Mouse (Mus musculus): ENCODE measurements around the gene Fam76a. TPM values are rescaled to one million over a fixed set of nuclear protein-coding genes. Genes with fewer than 3 reads are reported as not detected.
A peak's percentile ranks its signal among the peaks of the same experiment; 100 is the strongest.

Fam76a gene
- polyA plus RNA-seq, 1 experiment from 2014 or later, result 25.8 TPM

- no peaks in the 10 kb centered on the region for H3K27me3 ChIP-seq (replicated peaks)
- peak overlapping the region; percentile 7 for H3K27ac ChIP-seq
- WGBS (ENCODE audit: insufficient replicate concordance), result 40% methylated on average over 10 of the region's 10 CpGs
- ATAC-seq, result no peak
- no peak overlapping the region for H3K4me3 ChIP-seq
- no peaks in the 10 kb centered on the region for H3K9me3 ChIP-seq (replicated peaks)
- H3K9ac ChIP-seq, result no peak overlapping the region
- H3K4me2 ChIP-seq, result no peak overlapping the region
- no peaks in the 10 kb centered on the region for H3K36me3 ChIP-seq
- H3K4me1 ChIP-seq, result peaks cover 32% of the 10 kb centered on the region
These were observed 36.7 kb upstream of the Fam76a start for GRCm38 (mm10) chr4:132958741-132959678.

DNA sequence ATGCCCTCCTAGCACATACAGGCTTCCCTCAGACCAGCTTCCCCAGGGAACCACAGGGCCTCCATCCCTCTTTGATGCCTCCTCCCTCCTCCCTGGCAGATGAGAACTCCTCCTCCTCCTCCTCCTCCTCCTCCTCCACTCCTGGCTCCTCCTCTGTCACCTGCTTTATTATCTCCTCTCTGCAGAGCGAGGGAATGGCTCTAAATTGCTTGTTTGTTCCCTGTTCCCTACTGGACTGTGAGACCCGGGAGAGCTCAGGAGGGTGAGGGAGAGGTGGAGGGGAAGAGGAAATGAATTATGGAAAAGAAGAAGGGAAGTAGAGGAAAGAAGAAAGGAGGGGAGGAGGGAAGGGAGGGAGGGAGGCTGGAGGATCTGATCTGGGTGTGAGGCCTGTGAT, 33.0 kb upstream of the Fam76a start:
- Histone ChIP-seq H3K9me3 (replicated peaks) (no peaks in the 10 kb centered on the region), H3K36me3 (no peaks in the 10 kb centered on the region), H3K4me2 (no peak overlapping the region), H3K4me1 (peaks cover 24% of the 10 kb centered on the region), H3K27me3 (replicated peaks) (peaks cover 11% of the 10 kb centered on the region; the same call in 1 of the 2 replicates), H3K4me3 (no peak overlapping the region), H3K27ac (no peak overlapping the region), H3K9ac (no peak overlapping the region)
- WGBS (ENCODE audit: insufficient replicate concordance), result 23% methylated on average over 2 of the region's 2 CpGs
- no peak for ATAC-seq

GRCm38 (mm10) chr4:132954530-132955394, 32.4 kb upstream of the Fam76a start:
- Histone ChIP-seq H3K9ac (no peak overlapping the region), H3K27me3 (replicated peaks) (peaks cover 11% of the 10 kb centered on the region; the same call in 1 of the 2 replicates), H3K4me1 (peaks cover 24% of the 10 kb centered on the region), H3K4me3 (no peak overlapping the region), H3K4me2 (no peak overlapping the region), H3K36me3 (no peaks in the 10 kb centered on the region), H3K27ac (no peak overlapping the region), H3K9me3 (replicated peaks) (no peaks in the 10 kb centered on the region)
- 69% methylated on average over 7 of the region's 7 CpGs for WGBS (ENCODE audit: insufficient replicate concordance)
- peak; percentile 13; the same call in 1 of the 2 replicates for ATAC-seq

GRCm38 (mm10) chr4:132950999-132951398, 28.6 kb upstream of the Fam76a start:
- H3K27ac ChIP-seq, result no peak overlapping the region

DNA sequence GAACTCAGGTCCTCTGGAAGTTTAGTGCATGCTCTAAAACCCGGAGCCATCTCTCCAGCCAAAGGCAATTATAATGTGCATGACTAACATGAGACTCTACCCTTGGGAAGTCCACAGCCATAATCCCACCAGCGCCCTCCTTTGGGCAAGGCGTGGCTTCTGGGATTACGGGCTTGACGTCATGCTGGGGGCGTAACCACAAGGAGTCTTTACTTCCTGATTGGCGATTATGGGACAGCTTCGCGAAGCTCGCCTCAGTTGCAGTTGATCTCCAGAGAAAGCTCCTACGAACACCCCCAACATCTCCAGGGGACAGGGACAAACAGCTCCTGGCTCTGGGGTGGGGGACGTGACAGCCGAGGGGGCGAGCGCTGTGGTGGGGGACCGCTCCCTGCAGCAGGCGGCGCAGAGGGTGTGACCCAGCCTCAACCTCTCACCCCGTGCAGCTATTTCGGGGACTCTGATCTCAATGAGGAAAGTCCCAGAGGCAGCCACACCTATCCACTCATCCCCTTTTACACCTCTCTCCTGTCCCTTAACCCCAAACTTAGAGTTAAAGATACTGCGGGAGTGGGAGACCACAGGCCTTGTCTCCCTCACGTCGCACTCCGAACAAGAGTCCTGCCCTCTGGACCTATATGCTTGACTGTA, 27.6 kb upstream of the Fam76a start:
- H3K4me3 ChIP-seq, result peak overlapping the region; percentile 18
- H3K9ac ChIP-seq, result no peak overlapping the region
- H3K27me3 ChIP-seq (replicated peaks), result peaks cover 11% of the 10 kb centered on the region; the same call in 1 of the 2 replicates
- no peak overlapping the region for H3K27ac ChIP-seq
- 34% methylated on average over 24 of the region's 24 CpGs for WGBS (ENCODE audit: insufficient replicate concordance)
- no peak for ATAC-seq
- H3K4me2 ChIP-seq, result peak overlapping the region; percentile 54
- no peaks in the 10 kb centered on the region for H3K9me3 ChIP-seq (replicated peaks)
- no peaks in the 10 kb centered on the region for H3K36me3 ChIP-seq
- peaks cover 37% of the 10 kb centered on the region for H3K4me1 ChIP-seq

More at GRCm38 (mm10) chr4:132950999-132951398, 28.6 kb upstream of the Fam76a start:
- Histone ChIP-seq H3K9me3 (replicated peaks) (no peaks in the 10 kb centered on the region), H3K9ac (no peak overlapping the region), H3K36me3 (no peaks in the 10 kb centered on the region), H3K27me3 (replicated peaks) (peaks cover 11% of the 10 kb centered on the region; the same call in 1 of the 2 replicates), H3K4me2 (no peak overlapping the region), H3K4me1 (peaks cover 29% of the 10 kb centered on the region), H3K4me3 (no peak overlapping the region)
- 26% methylated on average over 2 of the region's 2 CpGs for WGBS (ENCODE audit: insufficient replicate concordance)
- ATAC-seq, result no peak

DNA sequence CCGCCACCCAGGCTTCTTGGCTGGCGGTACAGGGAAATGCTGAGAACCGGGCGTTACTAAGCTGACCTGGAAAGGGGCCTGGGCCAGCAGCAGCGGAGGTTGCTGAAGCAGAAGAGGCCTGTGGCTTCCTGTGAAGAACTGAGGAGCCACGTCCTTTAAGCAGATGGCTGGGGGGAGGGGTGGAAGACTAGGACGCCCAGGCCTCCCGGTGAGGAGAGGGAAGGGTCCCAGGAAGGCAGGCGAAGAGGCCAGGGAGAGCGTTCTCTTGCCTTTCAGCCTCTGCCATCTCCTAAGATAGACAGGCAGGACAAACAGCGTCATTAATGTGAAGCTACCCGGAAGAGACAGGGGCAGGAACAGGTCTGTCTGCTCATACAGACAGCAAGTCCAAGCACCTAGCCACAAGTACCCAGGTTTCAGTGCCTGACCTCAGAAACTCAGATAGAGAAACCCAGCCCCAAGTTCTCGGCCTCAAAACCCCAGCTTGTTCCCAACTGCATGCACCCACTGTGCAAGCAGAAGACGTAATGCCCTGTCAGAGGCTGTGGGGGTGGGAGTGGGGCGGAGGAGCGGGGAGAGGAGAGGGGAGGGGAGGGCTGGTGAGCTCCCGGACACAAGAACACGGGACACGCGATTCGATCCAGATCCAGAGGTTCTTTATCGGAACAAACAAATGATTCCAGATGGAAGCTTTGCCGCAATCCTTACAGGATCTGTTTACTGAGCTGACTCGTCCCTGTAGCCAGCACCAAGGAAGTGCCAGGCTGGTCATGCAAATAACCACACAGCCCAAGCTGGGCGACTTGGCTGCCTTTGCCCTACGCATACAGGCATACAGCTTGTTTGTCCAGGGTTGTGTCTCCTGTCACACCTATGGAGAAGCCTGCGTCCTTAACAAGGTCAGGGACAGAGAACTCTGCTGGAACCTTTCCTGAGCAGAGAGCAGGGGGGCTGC, 24.0 kb upstream of the Fam76a start:
- 19% methylated on average over 27 of the region's 27 CpGs for WGBS (ENCODE audit: insufficient replicate concordance)
- ATAC-seq, result no peak
- Histone ChIP-seq H3K4me2 (peak overlapping the region; percentile 55), H3K4me1 (peaks cover 42% of the 10 kb centered on the region), H3K27me3 (replicated peaks) (peaks cover 12% of the 10 kb centered on the region), H3K9me3 (replicated peaks) (no peaks in the 10 kb centered on the region), H3K4me3 (peak overlapping the region; percentile 18), H3K36me3 (no peaks in the 10 kb centered on the region), H3K9ac (peak overlapping the region; percentile 3; the same call in 1 of the 2 replicates), H3K27ac (peak overlapping the region; percentile 60)

DNA sequence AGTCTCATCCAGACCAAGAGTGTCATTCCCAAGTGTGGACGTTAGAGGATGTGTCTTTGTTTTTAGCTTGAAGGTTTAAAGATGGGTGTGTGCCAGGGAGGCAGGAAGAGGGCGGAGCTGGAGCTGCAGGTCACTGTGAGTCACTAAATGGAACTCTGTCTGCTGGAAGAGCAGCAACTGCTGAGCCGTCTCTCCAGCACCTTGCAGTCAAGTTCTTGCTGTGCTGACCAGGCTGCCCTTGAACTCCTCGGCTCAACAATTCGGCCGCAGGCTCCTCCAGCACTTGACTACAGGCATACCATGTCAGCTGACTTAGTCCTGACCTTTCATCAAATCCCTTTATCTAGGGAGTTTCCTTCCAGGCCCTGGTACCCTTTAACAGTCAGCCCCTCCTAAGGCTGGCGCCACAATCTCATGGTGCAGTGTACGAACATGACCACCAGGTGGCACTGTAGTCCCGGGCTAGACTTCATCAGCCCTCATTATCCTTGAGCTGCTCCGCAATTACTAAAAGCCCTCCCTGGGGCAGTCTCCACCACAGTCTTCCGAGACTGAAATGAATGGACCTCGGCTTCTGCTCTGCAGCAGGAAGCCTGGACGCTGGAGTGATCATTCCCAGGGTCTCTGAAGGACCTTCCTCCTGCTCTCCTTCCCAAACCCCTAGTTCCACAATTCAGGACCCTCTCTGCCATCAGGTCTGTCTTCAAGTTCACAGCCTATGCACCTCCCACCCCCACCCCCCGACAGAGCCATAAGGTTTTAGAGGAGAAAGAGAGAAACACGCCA, 23.1 kb upstream of the Fam76a start:
- peak; percentile 65 for ATAC-seq
- Histone ChIP-seq H3K27me3 (replicated peaks) (peaks cover 14% of the 10 kb centered on the region), H3K36me3 (no peaks in the 10 kb centered on the region), H3K4me1 (peaks cover 40% of the 10 kb centered on the region), H3K4me3 (peak overlapping the region; percentile 18), H3K4me2 (peak overlapping the region; percentile 55), H3K27ac (peak overlapping the region; percentile 60), H3K9me3 (replicated peaks) (no peaks in the 10 kb centered on the region), H3K9ac (peak overlapping the region; percentile 3; the same call in 1 of the 2 replicates)
- WGBS (ENCODE audit: insufficient replicate concordance), result 4% methylated on average over 15 of the region's 15 CpGs

DNA sequence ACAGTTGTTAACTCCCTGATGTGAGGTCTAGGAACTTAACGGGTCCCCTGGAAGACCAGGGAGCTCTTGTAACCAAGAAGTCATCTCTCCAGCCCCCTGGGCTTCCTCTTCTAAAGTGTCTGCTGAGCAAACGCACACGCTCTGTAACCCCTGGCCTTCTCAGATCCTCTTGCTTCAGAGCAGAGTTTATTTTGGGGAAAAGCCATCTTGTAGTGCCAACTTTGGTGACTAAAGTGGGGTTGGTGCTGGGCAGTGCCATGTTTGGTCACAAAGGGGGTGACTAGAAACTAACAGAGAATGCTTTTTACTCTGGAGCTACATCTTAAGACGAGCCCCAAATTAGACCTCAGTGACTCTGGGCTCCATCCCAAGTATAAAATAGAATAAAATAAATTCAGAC, 22.4 kb upstream of the Fam76a start:
- H3K9me3 ChIP-seq (replicated peaks), result no peaks in the 10 kb centered on the region
- 69% methylated on average over 4 of the region's 4 CpGs for WGBS (ENCODE audit: insufficient replicate concordance)
- 0 out of 2 replicates have a peak overlapping the region, but pooled peaks have one; percentile 60 for H3K27ac ChIP-seq
- no peak for ATAC-seq
- H3K36me3 ChIP-seq, result no peaks in the 10 kb centered on the region
- H3K4me3 ChIP-seq, result no peak overlapping the region
- H3K27me3 ChIP-seq (replicated peaks), result peaks cover 20% of the 10 kb centered on the region
- peaks cover 33% of the 10 kb centered on the region for H3K4me1 ChIP-seq
- H3K9ac ChIP-seq, result no peak overlapping the region
- no peak overlapping the region for H3K4me2 ChIP-seq

DNA sequence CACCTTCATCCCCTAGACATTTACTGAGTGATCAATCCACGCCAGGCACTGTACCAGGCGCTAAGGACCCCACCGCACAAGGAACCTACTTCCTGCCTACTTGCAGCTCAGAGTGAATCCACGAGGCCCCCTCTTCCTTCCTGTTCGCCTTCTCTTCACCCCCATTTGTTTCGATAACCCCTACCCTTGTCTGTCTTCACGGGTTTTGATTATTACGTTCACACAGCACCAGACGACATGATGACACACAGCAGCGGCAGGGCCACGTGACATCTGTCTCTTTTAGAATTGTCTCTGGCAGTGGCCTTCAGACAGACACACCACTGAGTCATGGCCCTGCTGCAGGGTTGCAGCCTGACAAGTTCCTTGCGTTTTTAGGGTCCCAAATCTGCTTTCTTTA, 21.7 kb upstream of the Fam76a start:
- H3K27me3 ChIP-seq (replicated peaks), result peaks cover 23% of the 10 kb centered on the region
- no peaks in the 10 kb centered on the region for H3K36me3 ChIP-seq
- 30% methylated on average over 12 of the region's 12 CpGs for WGBS (ENCODE audit: insufficient replicate concordance)
- H3K4me1 ChIP-seq, result peaks cover 34% of the 10 kb centered on the region
- no peak overlapping the region for H3K4me3 ChIP-seq
- no peak for ATAC-seq
- H3K4me2 ChIP-seq, result no peak overlapping the region
- no peak overlapping the region for H3K27ac ChIP-seq
- H3K9me3 ChIP-seq (replicated peaks), result no peaks in the 10 kb centered on the region
- no peak overlapping the region for H3K9ac ChIP-seq

DNA sequence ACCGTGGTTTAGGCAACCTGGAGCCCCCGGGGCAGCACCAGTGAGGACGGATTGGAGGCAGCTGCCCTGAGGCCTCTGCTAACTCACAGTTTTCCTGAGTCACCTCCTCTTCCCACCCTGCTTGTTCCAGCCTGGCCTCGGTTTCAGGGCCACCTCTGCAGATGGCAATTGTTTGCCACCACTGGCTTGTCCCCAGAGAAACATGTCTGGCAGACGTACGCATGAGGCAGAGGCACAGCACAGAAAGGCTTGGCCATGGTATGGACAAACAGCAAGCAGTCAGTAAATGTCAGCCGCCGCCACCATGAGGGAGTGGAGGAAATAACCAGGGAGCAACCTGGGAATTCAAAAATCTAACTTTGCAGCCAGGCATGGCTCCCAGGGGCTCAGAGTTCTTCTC, 20.7 kb upstream of the Fam76a start:
- Histone ChIP-seq H3K27ac (no peak overlapping the region), H3K36me3 (no peaks in the 10 kb centered on the region), H3K4me2 (no peak overlapping the region), H3K27me3 (replicated peaks) (peaks cover 23% of the 10 kb centered on the region), H3K4me1 (peaks cover 35% of the 10 kb centered on the region), H3K4me3 (no peak overlapping the region), H3K9ac (no peak overlapping the region), H3K9me3 (replicated peaks) (no peaks in the 10 kb centered on the region)
- 69% methylated on average over 8 of the region's 8 CpGs for WGBS (ENCODE audit: insufficient replicate concordance)
- ATAC-seq, result no peak

All from liver, embryonic 12.5 days (tissue).